Mouse (Mus musculus) gastrocnemius, postnatal 4 days (tissue): Measurements from ENCODE around the gene Atg13. TPM values are rescaled to one million over a fixed set of nuclear protein-coding genes. Genes with fewer than 3 reads are reported as not detected.

ENCODE experiments used
- DNase-seq, 2 experiments: peaks; one replicate each; pipeline ENCODE4 v3.0.0; 2021 to 2022; ENCODE audit warnings: low spot score in 2 of 2, mixed read lengths in 2 of 2
- total RNA-seq, 2 experiments: library from RNA; stranded (reverse); gene quantifications; 2 replicates each; pipeline ENCODE4 v1.2.3; 2021

Gene Atg13
- total RNA-seq, 2 experiments from 2014 or later: 24.1 to 25.5 TPM

- DNase-seq: peak; percentile 90 to 97
Measured at GRCm38 (mm10) chr2:91649553-91650359, 60.6 kb downstream of the Atg13 start, which contains the start of the genes Zfp408 and Arhgap1. Gene Zfp408, minus strand, starts transcription at chr2:91649791. Gene Arhgap1, plus strand, starts transcription at chr2:91649860.

GRCm38 (mm10) chr2:91649152-91649551, 61.2 kb downstream of the Atg13 start:
- no peak for DNase-seq

- DNase-seq: no peak
Measured at GRCm38 (mm10) chr2:91646733-91647132, 63.6 kb downstream of the Atg13 start.

GRCm38 (mm10) chr2:91645811-91646210, 64.6 kb downstream of the Atg13 start:
- DNase-seq: no peak

GRCm38 (mm10) chr2:91645354-91645753, 65.0 kb downstream of the Atg13 start:
- no peak for DNase-seq

GRCm38 (mm10) chr2:91644021-91644420, 66.4 kb downstream of the Atg13 start:
- DNase-seq: no peak

- DNase-seq: no peak
Measured at GRCm38 (mm10) chr2:91642825-91643415, 67.5 kb downstream of the Atg13 start.

GRCm38 (mm10) chr2:91638931-91639330, 71.4 kb downstream of the Atg13 start:
- no peak for DNase-seq

GRCm38 (mm10) chr2:91636727-91637338, 73.5 kb downstream of the Atg13 start:
- DNase-seq: no peak

GRCm38 (mm10) chr2:91636229-91636628, 74.1 kb downstream of the Atg13 start, which contains the start of gene F2:
Gene F2, minus strand, starts transcription at chr2:91636414.
- DNase-seq: no peak

GRCm38 (mm10) chr2:91635486-91635885, 74.9 kb downstream of the Atg13 start:
- DNase-seq: no peak

GRCm38 (mm10) chr2:91634841-91635240, 75.5 kb downstream of the Atg13 start:
- no peak for DNase-seq

- DNase-seq: no peak
Measured at GRCm38 (mm10) chr2:91633334-91633977, 76.9 kb downstream of the Atg13 start.

GRCm38 (mm10) chr2:91632316-91632715, 78.1 kb downstream of the Atg13 start:
- DNase-seq: no peak

GRCm38 (mm10) chr2:91631826-91632225, 78.5 kb downstream of the Atg13 start:
- DNase-seq: no peak

GRCm38 (mm10) chr2:91630384-91630783, 80.0 kb downstream of the Atg13 start:
- no peak for DNase-seq

- no peak for DNase-seq
Measured at GRCm38 (mm10) chr2:91629682-91630081, 80.7 kb downstream of the Atg13 start.

GRCm38 (mm10) chr2:91628171-91628570, 82.2 kb downstream of the Atg13 start:
- no peak for DNase-seq

- DNase-seq: no peak
Measured at GRCm38 (mm10) chr2:91627486-91627885, 82.9 kb downstream of the Atg13 start.
